Mouse (Mus musculus) spleen, embryonic (tissue): ENCODE measurements around the gene Dazap1.

ENCODE experiments used
- CTCF ChIA-PET: fragments of 350-600 bp; sonication (Branson Sonifier 250); formaldehyde crosslinking; loops from one replicate; lab custom pipeline; 2022; lab: Charles Lee

The Dazap1 gene

GRCm38 (mm10) chr10:80321670-80322581 lies 60.6 kb downstream of the Dazap1 start:
- CTCF ChIA-PET, result no interaction called here

GRCm38 (mm10) chr10:80322811-80323211 lies 61.5 kb downstream of the Dazap1 start:
- CTCF ChIA-PET, result no interaction called here

- CTCF ChIA-PET, result no interaction called here
Observed at GRCm38 (mm10) chr10:80323261-80324119, 62.2 kb downstream of the Dazap1 start.

- CTCF ChIA-PET, result no interaction called here
Observed at GRCm38 (mm10) chr10:80324120-80325037, 63.1 kb downstream of the Dazap1 start.

- CTCF ChIA-PET, result no interaction called here
Observed at GRCm38 (mm10) chr10:80325045-80325444, 63.8 kb downstream of the Dazap1 start.

- CTCF ChIA-PET, result no interaction called here
Observed at GRCm38 (mm10) chr10:80329273-80330081, 68.2 kb downstream of the Dazap1 start, which contains the start of the genes Pcsk4 and Reep6. Pcsk4 (minus strand) TSS chr10:80329498. Reep6 (plus strand) TSS chr10:80329953.

- CTCF ChIA-PET, result no interaction called here
Observed at GRCm38 (mm10) chr10:80330084-80330483, 68.8 kb downstream of the Dazap1 start.

GRCm38 (mm10) chr10:80330888-80331287 lies 69.6 kb downstream of the Dazap1 start:
- CTCF ChIA-PET, result interaction anchor here (0.5 kb wide), 1 partner anchor 191 kb away, joined by 5 read pairs; no protein-coding TSS in a partner anchor

- CTCF ChIA-PET, result interaction anchor here (0.5 to 1.0 kb wide), 3 partner anchors 9 to 190 kb away, joined by 3 to 5 read pairs (median 3); no protein-coding TSS in a partner anchor
Observed at GRCm38 (mm10) chr10:80331636-80332524, 70.6 kb downstream of the Dazap1 start.

- CTCF ChIA-PET, result interaction anchor here (1.0 kb wide), 1 partner anchor 8 kb away, joined by 3 read pairs; no protein-coding TSS in a partner anchor
Observed at GRCm38 (mm10) chr10:80332525-80332989, 71.3 kb downstream of the Dazap1 start.

GRCm38 (mm10) chr10:80336263-80336662 lies 75.0 kb downstream of the Dazap1 start:
- CTCF ChIA-PET, result no interaction called here
